Mouse (Mus musculus): Measurements from ENCODE around the gene Gm20518.

Gene Gm20518

GRCm38 (mm10) chr16:17806581-17807191, 84.8 kb downstream of the Gm20518 start:
- DNase-seq (ENCODE audit: low spot score in 2 of 2) = no peak

DNA sequence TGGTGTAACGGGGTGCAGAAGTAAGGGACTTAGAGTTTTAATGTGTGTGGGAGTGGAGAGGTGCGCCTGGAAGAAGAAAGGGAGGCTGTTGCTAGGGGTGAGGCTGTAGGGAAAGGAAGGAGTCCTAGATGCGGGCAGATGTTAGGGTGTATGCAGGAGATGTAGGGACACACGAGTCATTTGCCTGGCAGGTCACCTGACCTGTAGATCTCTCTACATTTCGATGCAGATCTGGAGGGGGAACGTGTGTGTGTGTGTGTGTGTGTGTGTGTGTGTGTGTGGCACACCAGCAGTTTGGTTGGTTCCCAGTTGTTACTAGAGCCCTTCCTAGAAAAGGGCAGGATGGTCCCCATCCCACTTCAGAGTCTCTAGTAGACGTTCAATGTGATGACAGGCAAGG, 86.5 kb downstream of the Gm20518 start:
- DNase-seq (ENCODE audit: low spot score in 2 of 2) = no peak

DNA sequence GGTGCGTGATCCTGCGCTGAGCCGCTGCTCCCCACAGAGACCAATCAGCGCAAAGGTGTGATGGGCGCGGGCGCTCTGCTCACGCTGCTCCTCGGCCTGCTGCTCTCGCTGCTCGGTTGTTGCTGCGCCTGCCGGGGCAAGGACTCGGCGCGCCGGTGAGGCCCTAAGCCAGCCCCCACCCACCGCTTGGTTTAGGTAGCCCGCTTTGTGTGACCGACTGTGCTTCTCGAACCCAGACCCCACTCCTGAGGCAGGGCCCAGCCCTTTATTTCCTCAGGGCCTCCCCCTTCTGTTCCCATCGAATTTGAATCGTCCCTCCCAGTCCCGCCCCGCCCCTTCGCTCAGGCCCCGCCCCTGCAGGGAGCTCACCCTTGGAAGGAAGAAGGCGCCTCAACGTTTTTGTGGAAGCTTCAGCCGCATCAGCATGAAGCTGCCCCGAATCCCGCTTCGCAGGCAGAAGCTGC, 87.0 kb downstream of the Gm20518 start:
- no peak for DNase-seq (ENCODE audit: low spot score in 2 of 2)

GRCm38 (mm10) chr16:17803675-17804448, 87.6 kb downstream of the Gm20518 start:
- DNase-seq (ENCODE audit: low spot score in 2 of 2) = no peak

GRCm38 (mm10) chr16:17802839-17803674, 88.4 kb downstream of the Gm20518 start:
- no peak for DNase-seq (ENCODE audit: low spot score in 2 of 2)

GRCm38 (mm10) chr16:17802456-17802838, 89.0 kb downstream of the Gm20518 start:
- no peak for DNase-seq (ENCODE audit: low spot score in 2 of 2)

GRCm38 (mm10) chr16:17801777-17802455, 89.6 kb downstream of the Gm20518 start:
- no peak for DNase-seq (ENCODE audit: low spot score in 2 of 2)

GRCm38 (mm10) chr16:17799584-17799983, 91.9 kb downstream of the Gm20518 start:
- no peak for DNase-seq (ENCODE audit: low spot score in 2 of 2)

GRCm38 (mm10) chr16:17798321-17799180, 92.9 kb downstream of the Gm20518 start:
- peak; percentile 78 to 80 for DNase-seq (ENCODE audit: low spot score in 2 of 2)

DNA sequence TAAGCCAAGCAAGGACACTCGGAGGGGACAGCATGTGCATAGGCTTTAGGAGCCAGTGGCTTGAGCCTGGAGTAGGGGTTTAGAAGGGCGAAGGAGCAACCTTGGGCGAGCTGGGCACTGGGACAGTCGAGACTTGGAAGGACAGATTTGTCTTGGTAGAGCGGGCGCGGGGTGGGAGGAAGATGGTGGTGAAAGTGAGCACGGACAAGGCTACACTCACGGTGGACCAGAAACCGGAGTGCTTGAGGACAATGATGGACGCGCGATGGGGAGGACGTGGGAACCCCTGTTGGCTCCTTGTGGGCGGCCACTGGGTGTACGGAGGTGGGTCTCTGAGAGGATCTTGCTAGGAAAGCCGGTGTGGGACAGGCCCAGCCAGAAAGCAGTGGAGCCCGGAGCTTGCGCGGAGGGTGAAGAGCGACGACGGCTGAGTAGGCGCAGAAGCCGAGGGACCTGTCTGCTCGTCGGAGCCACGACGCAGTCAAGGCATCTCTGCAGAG, 93.6 kb downstream of the Gm20518 start:
- DNase-seq (ENCODE audit: low spot score in 2 of 2) = no peak

- peak; percentile 75 for DNase-seq (ENCODE audit: low spot score in 2 of 2)
These were observed 94.3 kb downstream of the Gm20518 start, which contains the start of gene Scarf2 for GRCm38 (mm10) chr16:17796971-17797811. Gene Scarf2, plus strand, starts transcription at chr16:17797282.

- DNase-seq (ENCODE audit: low spot score in 2 of 2) = no peak
These were observed 95.0 kb downstream of the Gm20518 start for GRCm38 (mm10) chr16:17796519-17796918.

DNA sequence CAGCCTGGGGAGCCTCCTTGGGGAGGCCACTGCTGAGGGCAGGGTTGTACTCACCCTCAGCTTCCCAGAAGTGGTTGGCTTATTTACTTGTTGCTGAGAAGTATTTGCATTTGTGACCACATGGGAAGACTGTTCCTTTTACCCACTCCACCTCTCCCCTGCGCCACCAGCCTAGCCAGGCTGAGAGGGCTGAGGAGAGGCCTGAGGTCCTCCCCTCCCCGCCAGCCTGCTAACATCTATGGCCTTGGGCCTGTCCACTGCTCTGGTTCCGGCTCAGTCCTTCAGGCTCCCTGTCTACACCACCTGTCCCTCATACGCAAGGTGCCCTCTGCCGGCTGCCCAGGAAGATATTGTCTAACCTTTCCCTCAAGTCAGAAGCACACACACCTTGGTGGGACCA, 95.8 kb downstream of the Gm20518 start:
- DNase-seq (ENCODE audit: low spot score in 2 of 2) = no peak

- no peak for DNase-seq (ENCODE audit: low spot score in 2 of 2)
These were observed 97.4 kb downstream of the Gm20518 start for GRCm38 (mm10) chr16:17794047-17794446.

GRCm38 (mm10) chr16:17792728-17793127, 98.7 kb downstream of the Gm20518 start:
- DNase-seq (ENCODE audit: low spot score in 2 of 2) = no peak

- DNase-seq (ENCODE audit: low spot score in 2 of 2) = no peak
These were observed 106.1 kb downstream of the Gm20518 start for GRCm38 (mm10) chr16:17785337-17785736.
